8 mouse cellular contexts compared by ENCODE assay signal in genomic region chr7:16310521-16311452, GRCm38 (mm10). TPM values are rescaled to one million over a fixed set of nuclear protein-coding genes. Genes with fewer than 3 reads are reported as not detected.
DNase-seq lines count a peak whose midpoint lies in the region; ATAC-seq and TF ChIP-seq lines count a peak whose summit lies in the region.

No protein-coding gene starts in this region.

- under 1% methylated on average over 30 of the region's 31 CpGs for WGBS in heart, embryonic 15.5 days
- under 1% methylated on average over 31 of the region's 31 CpGs for WGBS in liver, embryonic 16.5 days (ENCODE audit: insufficient replicate concordance)
- WGBS in neural tube, embryonic 15.5 days, result under 1% methylated on average over 31 of the region's 31 CpGs

- H3K79me2 ChIP-seq in C2C12 (ENCODE audit: control insufficient read depth, insufficient read depth), result peaks cover 11% of the 10 kb centered on the region

- peaks cover 63% of the 10 kb centered on the region for H3K4me1 ChIP-seq in heart, embryonic 15.5 days (replicated peaks)
- peaks cover 68% of the 10 kb centered on the region for H3K4me1 ChIP-seq in liver, embryonic 16.5 days (ENCODE audit: control insufficient read depth, low read depth, low read length)
- H3K4me1 ChIP-seq in neural tube, embryonic 15.5 days, result peaks cover 56% of the 10 kb centered on the region

- no peaks in the 10 kb centered on the region for H3K36me3 ChIP-seq in C2C12 (ENCODE audit: control insufficient read depth, insufficient read depth)
- H3K36me3 ChIP-seq in heart, embryonic 15.5 days, result no peaks in the 10 kb centered on the region
- no peaks in the 10 kb centered on the region for H3K36me3 ChIP-seq in liver, embryonic 16.5 days (ENCODE audit: control insufficient read depth, insufficient read depth)
- no peaks in the 10 kb centered on the region for H3K36me3 ChIP-seq in neural tube, embryonic 15.5 days

- no peaks in the 10 kb centered on the region for H3K79me3 ChIP-seq in C2C12 (ENCODE audit: low read depth)

- peak overlapping the region; percentile 46 for H3K4me3 ChIP-seq in C2C12 (ENCODE audit: insufficient read depth, poor library complexity, severe bottlenecking)
- H3K4me3 ChIP-seq in heart, embryonic 15.5 days, result peak overlapping the region; percentile 95
- peak overlapping the region; percentile 98 for H3K4me3 ChIP-seq in liver, embryonic 16.5 days (ENCODE audit: low read depth, low read length)
- H3K4me3 ChIP-seq in neural tube, embryonic 15.5 days (replicated peaks), result peak overlapping the region; percentile 69

- no peak for ATAC-seq in heart, embryonic 15.5 days (replicated peaks; ENCODE audit: insufficient number of reproducible peaks, insufficient read depth, low FRiP score, low read depth)
- no peak for ATAC-seq in liver, embryonic 16.5 days (ENCODE audit: low read depth)
- peak; percentile 27 for ATAC-seq in neural tube, embryonic 15.5 days (ENCODE audit: low FRiP score)
- ATAC-seq in granulocyte monocyte progenitor cell, adult 5-6 weeks (replicated peaks; ENCODE audit: poor library complexity, severe bottlenecking), result no peak

- peak overlapping the region; percentile 97 for H3K9ac ChIP-seq in heart, embryonic 15.5 days
- H3K9ac ChIP-seq in liver, embryonic 16.5 days (ENCODE audit: low read depth, low read length), result peak overlapping the region; percentile 97
- H3K9ac ChIP-seq in neural tube, embryonic 15.5 days (replicated peaks), result peak overlapping the region; percentile 71

- peak overlapping the region; percentile 87 for H3K4me2 ChIP-seq in heart, embryonic 15.5 days
- peak overlapping the region; percentile 100 for H3K4me2 ChIP-seq in liver, embryonic 16.5 days (ENCODE audit: low read depth, low read length)
- H3K4me2 ChIP-seq in neural tube, embryonic 15.5 days, result peak overlapping the region; percentile 95

- peak overlapping the region; percentile 99 for H3K27ac ChIP-seq in heart, embryonic 15.5 days
- H3K27ac ChIP-seq in liver, embryonic 16.5 days (ENCODE audit: low read length), result peak overlapping the region; percentile 98
- peak overlapping the region; percentile 91 for H3K27ac ChIP-seq in neural tube, embryonic 15.5 days (replicated peaks)

- TF ChIP-seq CTCF in C2C12 (IDR thresholded peaks at IDR 0.05; ENCODE audit: control insufficient read depth, insufficient read depth, insufficient read length), result no peak

- DNase-seq in R1 (ENCODE audit: low read depth, low spot score), result peak; percentile 45
- peak; percentile 49 for DNase-seq in embryo, embryonic 10 days (ENCODE audit: low spot score)
- DNase-seq in kidney, postnatal 25 days, result peak; percentile 31 to 45

- H3K9me3 ChIP-seq in heart, embryonic 15.5 days (replicated peaks), result no peaks in the 10 kb centered on the region
- H3K9me3 ChIP-seq in liver, embryonic 16.5 days (replicated peaks; ENCODE audit: control insufficient read depth, low read length), result no peaks in the 10 kb centered on the region
- no peaks in the 10 kb centered on the region for H3K9me3 ChIP-seq in neural tube, embryonic 15.5 days (replicated peaks)

- H3K27me3 ChIP-seq in C2C12 (ENCODE audit: control insufficient read depth, insufficient read depth, insufficient read length), result no peaks in the 10 kb centered on the region
- no peaks in the 10 kb centered on the region for H3K27me3 ChIP-seq in heart, embryonic 15.5 days
- H3K27me3 ChIP-seq in liver, embryonic 16.5 days (ENCODE audit: control insufficient read depth, insufficient read depth, low read depth, low read length), result peaks cover 17% of the 10 kb centered on the region
- no peaks in the 10 kb centered on the region for H3K27me3 ChIP-seq in neural tube, embryonic 15.5 days (replicated peaks)

- peak overlapping the region; percentile 12 for H3ac ChIP-seq in C2C12 (ENCODE audit: control insufficient read depth, insufficient read length, low read depth)

TF ChIP-seq in C2C12, 6 proteins besides CTCF, POLR2A, EP300 and RAD21:
- TF ChIP-seq MYOG (IDR thresholded peaks at IDR 0.05; ENCODE audit: control insufficient read depth, extremely low read depth, insufficient read length), result no peak
- TF ChIP-seq MAX (IDR thresholded peaks at IDR 0.05), result no peak
- TF ChIP-seq USF1 (IDR thresholded peaks at IDR 0.05; ENCODE audit: low read depth), result peak; percentile 90
- no peak for TF ChIP-seq FOSL1 (IDR thresholded peaks at IDR 0.05; ENCODE audit: insufficient read depth, low read length, poor library complexity, severe bottlenecking)
- TF ChIP-seq CEBPB (IDR thresholded peaks at IDR 0.05; ENCODE audit: low read depth), result no peak

RNA-seq across cellular contexts. Expression of gene Bbc3, which starts 2.6 kb away (rescaled TPM):
- 6.6 TPM for polyA plus RNA-seq in C2C12 (2012; fragmentation: generic; extraction: Trizol)
- 6.6 and 6.9 TPM in 2 replicates for polyA plus RNA-seq in heart, embryonic 15.5 days (2015; fragmentation: Nextera tagmentation; extraction: Ambion mirVana)
- 3.0 and 4.1 TPM in 2 replicates for polyA plus RNA-seq in liver, embryonic 16.5 days (2015; fragmentation: Nextera tagmentation; extraction: Ambion mirVana)
- polyA plus RNA-seq in neural tube, embryonic 15.5 days (2015; fragmentation: Nextera tagmentation; extraction: Ambion mirVana), result 25.4 and 27.5 TPM in 2 replicates
- total RNA-seq in granulocyte monocyte progenitor cell, adult 5-6 weeks (2014; fragmentation: Nextera tagmentation), result 0.53 and 1.1 TPM in 2 replicates
- 1.3 and 2.2 TPM in 2 replicates for total RNA-seq in granulocyte monocyte progenitor cell, adult 5-6 weeks (2017)

RNA-seq across cellular contexts. Expression of gene Ccdc9, which starts 24.2 kb away (rescaled TPM):
- 52.2 TPM for polyA plus RNA-seq in C2C12 (2012; fragmentation: generic; extraction: Trizol)
- polyA plus RNA-seq in heart, embryonic 15.5 days (2015; fragmentation: Nextera tagmentation; extraction: Ambion mirVana), result 14.4 and 18.3 TPM in 2 replicates
- polyA plus RNA-seq in liver, embryonic 16.5 days (2015; fragmentation: Nextera tagmentation; extraction: Ambion mirVana), result 9.0 and 10.9 TPM in 2 replicates
- 23.3 and 24.5 TPM in 2 replicates for polyA plus RNA-seq in neural tube, embryonic 15.5 days (2015; fragmentation: Nextera tagmentation; extraction: Ambion mirVana)
- 31.7 and 50.9 TPM in 2 replicates for total RNA-seq in granulocyte monocyte progenitor cell, adult 5-6 weeks (2014; fragmentation: Nextera tagmentation)
- total RNA-seq in granulocyte monocyte progenitor cell, adult 5-6 weeks (2017), result 54.0 and 62.0 TPM in 2 replicates

RNA-seq across cellular contexts. Expression of gene Inafm1, which starts 37.4 kb away (rescaled TPM):
- 11.7 TPM for polyA plus RNA-seq in C2C12 (2012; fragmentation: generic; extraction: Trizol)
- 8.8 and 11.1 TPM in 2 replicates for polyA plus RNA-seq in heart, embryonic 15.5 days (2015; fragmentation: Nextera tagmentation; extraction: Ambion mirVana)
- polyA plus RNA-seq in liver, embryonic 16.5 days (2015; fragmentation: Nextera tagmentation; extraction: Ambion mirVana), result 3.5 and 4.4 TPM in 2 replicates
- polyA plus RNA-seq in neural tube, embryonic 15.5 days (2015; fragmentation: Nextera tagmentation; extraction: Ambion mirVana), result 56.4 and 66.4 TPM in 2 replicates
- 13.6 and 14.6 TPM in 2 replicates for total RNA-seq in granulocyte monocyte progenitor cell, adult 5-6 weeks (2014; fragmentation: Nextera tagmentation)
- 3.2 and 3.3 TPM in 2 replicates for total RNA-seq in granulocyte monocyte progenitor cell, adult 5-6 weeks (2017)

RNA-seq across cellular contexts. Expression of gene C5ar1, which starts 51.4 kb away (rescaled TPM):
- 0.02 TPM for polyA plus RNA-seq in C2C12 (2012; fragmentation: generic; extraction: Trizol)
- 2.0 and 4.1 TPM in 2 replicates for polyA plus RNA-seq in heart, embryonic 15.5 days (2015; fragmentation: Nextera tagmentation; extraction: Ambion mirVana)
- polyA plus RNA-seq in liver, embryonic 16.5 days (2015; fragmentation: Nextera tagmentation; extraction: Ambion mirVana), result 4.0 and 4.6 TPM in 2 replicates
- 1.7 and 2.7 TPM in 2 replicates for polyA plus RNA-seq in neural tube, embryonic 15.5 days (2015; fragmentation: Nextera tagmentation; extraction: Ambion mirVana)
- 0.21 TPM in 1 of 2 replicates, not detected in the other for total RNA-seq in granulocyte monocyte progenitor cell, adult 5-6 weeks (2014; fragmentation: Nextera tagmentation)
- 0.67 and 1.1 TPM in 2 replicates for total RNA-seq in granulocyte monocyte progenitor cell, adult 5-6 weeks (2017)

Comparison
In these comparisons a context has a peak if more than half of its experiments do, and no peak if none do; other contexts are left out.
1. H3K4me3 ChIP-seq: peak in every context shown above with its lines; median percentile 98 in liver, embryonic 16.5 days; 95 in heart, embryonic 15.5 days; 69 in neural tube, embryonic 15.5 days; 46 in C2C12.